Mouse (Mus musculus): ENCODE measurements around the gene Msgn1. TPM values are rescaled to one million over a fixed set of nuclear protein-coding genes. Genes with fewer than 3 reads are reported as not detected.

The Msgn1 gene
- polyA plus RNA-seq, 2 experiments, result not detected

GRCm38 (mm10) chr12:11221524-11222330, 13.0 kb upstream of the Msgn1 start:
- Histone ChIP-seq H3K9me3 (ENCODE audit: control insufficient read depth, low read length) (no peaks in the 10 kb centered on the region), H3K36me3 (replicated peaks; ENCODE audit: control insufficient read depth, insufficient read depth, low read depth) (no peaks in the 10 kb centered on the region), H3K4me2 (ENCODE audit: low read depth) (no peak overlapping the region), H3K9ac (replicated peaks) (no peak overlapping the region), H3K27ac (no peak overlapping the region), H3K27me3 (ENCODE audit: control insufficient read depth, insufficient read depth, low read length) (no peaks in the 10 kb centered on the region), H3K4me3 (ENCODE audit: insufficient read depth in 1 of 2, low read depth in 2 of 2, low read length in 2 of 2) (no peak overlapping the region), H3K4me1 (replicated peaks; ENCODE audit: control insufficient read depth in 2 of 2, insufficient read depth in 2 of 2, low read length in 1 of 2) (no peaks in the 10 kb centered on the region)
- TF ChIP-seq CTCF (IDR thresholded peaks at IDR 0.05; ENCODE audit: low read depth) (no peak), EP300 (IDR thresholded peaks at IDR 0.05; ENCODE audit: low read depth) (no peak)
- ATAC-seq (ENCODE audit: insufficient read depth) (no peak), DNase-seq (ENCODE audit: low read depth in 3 of 3, low spot score in 3 of 3) (no peak)
- whole genome bisulfite sequencing (ENCODE audit: insufficient replicate concordance), result 56% methylated on average over 20 of the region's 20 CpGs

- Histone ChIP-seq H3K27ac (no peak overlapping the region), H3K4me1 (replicated peaks; ENCODE audit: control insufficient read depth in 2 of 2, insufficient read depth in 2 of 2, low read length in 1 of 2) (no peaks in the 10 kb centered on the region), H3K9me3 (ENCODE audit: control insufficient read depth, low read length) (no peaks in the 10 kb centered on the region), H3K36me3 (replicated peaks; ENCODE audit: control insufficient read depth, insufficient read depth, low read depth) (no peaks in the 10 kb centered on the region), H3K4me2 (ENCODE audit: low read depth) (no peak overlapping the region), H3K27me3 (ENCODE audit: control insufficient read depth, insufficient read depth, low read length) (no peaks in the 10 kb centered on the region), H3K4me3 (ENCODE audit: insufficient read depth in 1 of 2, low read depth in 2 of 2, low read length in 2 of 2) (no peak overlapping the region), H3K9ac (replicated peaks) (no peak overlapping the region)
- WGBS (ENCODE audit: insufficient replicate concordance), result 25% methylated on average over 7 of the region's 7 CpGs
- no peak for TF ChIP-seq CTCF (IDR thresholded peaks at IDR 0.05; ENCODE audit: low read depth)
- no peak for TF ChIP-seq EP300 (IDR thresholded peaks at IDR 0.05; ENCODE audit: low read depth)
- ATAC-seq (ENCODE audit: insufficient read depth) (no peak), DNase-seq (ENCODE audit: low read depth in 3 of 3, low spot score in 3 of 3) (no peak)
These were observed 9.0 kb upstream of the Msgn1 start for GRCm38 (mm10) chr12:11217726-11218250.

GRCm38 (mm10) chr12:11216454-11216853, 7.7 kb upstream of the Msgn1 start:
- Histone ChIP-seq H3K27ac (no peak overlapping the region), H3K9me3 (ENCODE audit: control insufficient read depth, low read length) (no peaks in the 10 kb centered on the region), H3K27me3 (ENCODE audit: control insufficient read depth, insufficient read depth, low read length) (no peaks in the 10 kb centered on the region), H3K9ac (replicated peaks) (no peak overlapping the region), H3K36me3 (replicated peaks; ENCODE audit: control insufficient read depth, insufficient read depth, low read depth) (no peaks in the 10 kb centered on the region), H3K4me3 (ENCODE audit: insufficient read depth in 1 of 2, low read depth in 2 of 2, low read length in 2 of 2) (no peak overlapping the region), H3K4me1 (replicated peaks; ENCODE audit: control insufficient read depth in 2 of 2, insufficient read depth in 2 of 2, low read length in 1 of 2) (no peaks in the 10 kb centered on the region), H3K4me2 (ENCODE audit: low read depth) (no peak overlapping the region)
- TF ChIP-seq CTCF (IDR thresholded peaks at IDR 0.05; ENCODE audit: low read depth) (no peak), EP300 (IDR thresholded peaks at IDR 0.05; ENCODE audit: low read depth) (no peak)
- WGBS (ENCODE audit: insufficient replicate concordance), result 49% methylated on average over 3 of the region's 3 CpGs
- no peak for ATAC-seq (ENCODE audit: insufficient read depth)
- DNase-seq (ENCODE audit: low read depth in 3 of 3, low spot score in 3 of 3), result no peak

GRCm38 (mm10) chr12:11215555-11215954, 6.8 kb upstream of the Msgn1 start:
- Histone ChIP-seq H3K4me1 (replicated peaks; ENCODE audit: control insufficient read depth in 2 of 2, insufficient read depth in 2 of 2, low read length in 1 of 2) (no peaks in the 10 kb centered on the region), H3K27me3 (ENCODE audit: control insufficient read depth, insufficient read depth, low read length) (no peaks in the 10 kb centered on the region), H3K4me2 (ENCODE audit: low read depth) (no peak overlapping the region), H3K27ac (no peak overlapping the region), H3K9ac (replicated peaks) (no peak overlapping the region), H3K9me3 (ENCODE audit: control insufficient read depth, low read length) (no peaks in the 10 kb centered on the region), H3K4me3 (ENCODE audit: insufficient read depth in 1 of 2, low read depth in 2 of 2, low read length in 2 of 2) (no peak overlapping the region), H3K36me3 (replicated peaks; ENCODE audit: control insufficient read depth, insufficient read depth, low read depth) (no peaks in the 10 kb centered on the region)
- TF ChIP-seq EP300 (IDR thresholded peaks at IDR 0.05; ENCODE audit: low read depth) (no peak), CTCF (IDR thresholded peaks at IDR 0.05; ENCODE audit: low read depth) (no peak)
- ATAC-seq (ENCODE audit: insufficient read depth) (no peak), DNase-seq (ENCODE audit: low read depth in 3 of 3, low spot score in 3 of 3) (no peak)
- WGBS (ENCODE audit: insufficient replicate concordance), result 48% methylated on average over 2 of the region's 2 CpGs

GRCm38 (mm10) chr12:11214776-11215175, 6.0 kb upstream of the Msgn1 start:
- Histone ChIP-seq H3K27ac (no peak overlapping the region), H3K4me3 (ENCODE audit: insufficient read depth in 1 of 2, low read depth in 2 of 2, low read length in 2 of 2) (no peak overlapping the region), H3K27me3 (ENCODE audit: control insufficient read depth, insufficient read depth, low read length) (no peaks in the 10 kb centered on the region), H3K4me1 (replicated peaks; ENCODE audit: control insufficient read depth in 2 of 2, insufficient read depth in 2 of 2, low read length in 1 of 2) (no peaks in the 10 kb centered on the region), H3K36me3 (replicated peaks; ENCODE audit: control insufficient read depth, insufficient read depth, low read depth) (no peaks in the 10 kb centered on the region), H3K9me3 (ENCODE audit: control insufficient read depth, low read length) (no peaks in the 10 kb centered on the region), H3K4me2 (ENCODE audit: low read depth) (no peak overlapping the region), H3K9ac (replicated peaks) (no peak overlapping the region)
- ATAC-seq (ENCODE audit: insufficient read depth) (no peak), DNase-seq (ENCODE audit: low read depth in 3 of 3, low spot score in 3 of 3) (no peak)
- TF ChIP-seq EP300 (IDR thresholded peaks at IDR 0.05; ENCODE audit: low read depth) (no peak), CTCF (IDR thresholded peaks at IDR 0.05; ENCODE audit: low read depth) (no peak)
